Mouse (Mus musculus): ENCODE data around the gene Clstn3. TPM values are rescaled to one million over a fixed set of nuclear protein-coding genes. Genes with fewer than 3 reads are reported as not detected.

Gene Clstn3
- polyA plus RNA-seq, 1 experiment: 0.44 TPM

DNA sequence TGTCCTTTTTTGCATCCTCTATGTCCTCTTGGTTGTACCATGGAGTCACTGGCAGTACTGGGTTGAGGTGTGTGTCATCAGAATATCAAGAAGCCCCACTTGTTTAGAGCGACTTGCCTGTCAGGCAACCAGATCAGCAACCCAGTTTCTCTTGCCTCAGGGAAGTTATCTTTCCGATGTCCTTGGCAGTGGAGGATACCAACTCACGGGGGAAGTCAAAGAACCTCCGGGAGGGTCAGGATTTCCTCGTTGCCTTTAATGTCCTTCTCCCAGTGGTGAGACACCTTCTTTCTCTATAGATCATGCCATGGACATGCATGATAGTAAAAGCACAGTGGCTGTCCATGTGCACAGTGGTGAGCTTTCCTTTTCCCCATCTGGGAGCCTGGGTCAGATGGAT lies 37.4 kb upstream of the Clstn3 start:
- H3K36me3 ChIP-seq (ENCODE audit: control insufficient read depth, insufficient read depth, low read length): no peaks in the 10 kb centered on the region
- 80% methylated on average over 5 of the region's 5 CpGs for WGBS
- H3K4me1 ChIP-seq (ENCODE audit: control insufficient read depth, insufficient read depth, insufficient read length, low read length): 0 out of 2 replicates have a peak, but pooled peaks cover 3% of the 10 kb centered on the region
- H3K27me3 ChIP-seq (ENCODE audit: control insufficient read depth, insufficient read depth, low read length): no peaks in the 10 kb centered on the region
- no peak overlapping the region for H3K4me3 ChIP-seq (ENCODE audit: low read depth, low read length)
- TF ChIP-seq POLR2A (IDR thresholded peaks at IDR 0.05; ENCODE audit: low read depth, low read length) (no peak), CTCF (IDR thresholded peaks at IDR 0.05; ENCODE audit: extremely low read depth, insufficient read length, insufficient replicate concordance, low read depth, low read length) (no peak)
- H3K27ac ChIP-seq (ENCODE audit: insufficient read depth, low read depth, low read length): no peak overlapping the region

DNA sequence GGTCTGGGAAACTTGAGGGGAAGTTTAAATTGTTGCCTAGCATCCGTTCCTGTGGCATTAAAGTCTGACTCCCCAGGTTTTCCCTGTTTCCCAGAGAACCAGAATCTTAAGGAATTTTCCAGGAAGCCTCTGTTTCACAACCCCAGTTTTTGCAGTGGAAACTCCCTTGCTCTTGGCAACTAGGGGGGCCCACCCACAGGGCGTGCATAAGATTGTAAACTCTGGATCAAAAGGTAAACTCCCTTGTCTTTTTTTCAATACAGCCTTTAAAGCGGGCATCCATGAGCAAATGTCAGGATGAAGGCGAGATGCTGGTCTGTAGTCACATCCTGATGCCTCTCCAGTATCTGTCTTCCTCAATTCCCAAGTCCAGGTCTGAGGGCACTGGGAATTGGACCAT lies 36.9 kb upstream of the Clstn3 start:
- H3K36me3 ChIP-seq (ENCODE audit: control insufficient read depth, insufficient read depth, low read length): no peaks in the 10 kb centered on the region
- 0 out of 2 replicates have a peak, but pooled peaks cover 3% of the 10 kb centered on the region for H3K4me1 ChIP-seq (ENCODE audit: control insufficient read depth, insufficient read depth, insufficient read length, low read length)
- TF ChIP-seq CTCF (IDR thresholded peaks at IDR 0.05; ENCODE audit: extremely low read depth, insufficient read length, insufficient replicate concordance, low read depth, low read length): no peak
- TF ChIP-seq POLR2A (IDR thresholded peaks at IDR 0.05; ENCODE audit: low read depth, low read length): no peak
- 79% methylated on average over 4 of the region's 4 CpGs for WGBS
- no peaks in the 10 kb centered on the region for H3K27me3 ChIP-seq (ENCODE audit: control insufficient read depth, insufficient read depth, low read length)
- no peak overlapping the region for H3K4me3 ChIP-seq (ENCODE audit: low read depth, low read length)
- no peak overlapping the region for H3K27ac ChIP-seq (ENCODE audit: insufficient read depth, low read depth, low read length)

DNA sequence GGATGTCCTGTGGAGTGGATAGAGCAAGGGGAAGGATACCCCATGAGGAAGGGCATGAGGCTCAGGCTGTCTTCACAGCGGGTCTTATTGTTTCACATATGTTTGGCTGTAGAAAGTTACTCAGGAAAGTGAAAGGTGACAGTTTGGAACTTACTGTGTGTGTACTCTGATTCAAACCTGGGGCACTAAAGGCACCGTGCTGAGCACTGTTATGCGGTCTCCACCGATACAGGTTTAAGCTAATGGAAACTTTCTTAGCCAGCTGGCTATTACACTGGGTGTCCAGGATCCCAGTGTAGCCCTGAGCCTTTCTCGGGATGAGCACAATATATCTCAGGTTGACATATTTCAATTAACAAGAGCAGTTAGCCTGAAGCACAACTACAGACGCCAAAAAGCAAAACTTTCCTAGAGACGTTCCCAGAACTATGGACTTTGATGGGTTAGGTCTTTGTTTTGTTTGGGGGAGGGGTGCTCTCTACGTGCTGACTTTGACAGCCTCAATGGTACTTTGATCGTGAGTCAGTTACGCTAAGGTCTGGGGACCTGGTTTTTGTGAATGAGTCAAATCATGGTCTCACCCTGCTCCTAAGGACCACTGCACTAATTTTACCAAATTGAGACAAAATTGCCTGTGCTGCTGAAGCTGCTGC lies 35.4 kb upstream of the Clstn3 start:
- 0 out of 2 replicates have a peak, but pooled peaks cover 3% of the 10 kb centered on the region for H3K4me1 ChIP-seq (ENCODE audit: control insufficient read depth, insufficient read depth, insufficient read length, low read length)
- no peaks in the 10 kb centered on the region for H3K27me3 ChIP-seq (ENCODE audit: control insufficient read depth, insufficient read depth, low read length)
- 33% methylated on average over 10 of the region's 10 CpGs for WGBS
- no peak for TF ChIP-seq CTCF (IDR thresholded peaks at IDR 0.05; ENCODE audit: extremely low read depth, insufficient read length, insufficient replicate concordance, low read depth, low read length)
- TF ChIP-seq POLR2A (IDR thresholded peaks at IDR 0.05; ENCODE audit: low read depth, low read length): no peak
- no peaks in the 10 kb centered on the region for H3K36me3 ChIP-seq (ENCODE audit: control insufficient read depth, insufficient read depth, low read length)
- no peak overlapping the region for H3K27ac ChIP-seq (ENCODE audit: insufficient read depth, low read depth, low read length)
- H3K4me3 ChIP-seq (ENCODE audit: low read depth, low read length): no peak overlapping the region

DNA sequence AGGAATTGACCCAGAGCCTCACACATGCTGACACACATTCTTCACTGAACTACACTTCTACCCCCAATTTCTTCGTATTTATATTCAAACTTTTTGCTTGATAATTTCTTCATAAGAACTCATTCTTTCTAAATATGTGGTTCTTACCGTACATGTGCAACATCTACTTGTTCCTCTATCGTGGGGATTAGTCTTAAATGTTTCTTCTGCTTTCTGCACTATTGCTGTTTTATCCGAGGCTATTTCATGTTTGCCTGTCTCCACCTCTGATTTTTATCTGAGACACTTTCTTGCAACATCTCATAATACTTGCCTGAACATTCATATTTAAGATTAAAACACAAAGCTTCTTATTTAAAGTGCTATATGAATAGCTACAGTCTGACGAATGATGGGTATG lies 31.5 kb upstream of the Clstn3 start:
- Histone ChIP-seq H3K36me3 (ENCODE audit: control insufficient read depth, insufficient read depth, low read length) (no peaks in the 10 kb centered on the region), H3K4me1 (ENCODE audit: control insufficient read depth, insufficient read depth, insufficient read length, low read length) (peaks cover 8% of the 10 kb centered on the region; the same call in 1 of the 2 replicates), H3K27me3 (ENCODE audit: control insufficient read depth, insufficient read depth, low read length) (no peaks in the 10 kb centered on the region), H3K27ac (ENCODE audit: insufficient read depth, low read depth, low read length) (no peak overlapping the region), H3K4me3 (ENCODE audit: low read depth, low read length) (no peak overlapping the region)
- 88% methylated on average over 5 of the region's 5 CpGs for WGBS
- TF ChIP-seq POLR2A (IDR thresholded peaks at IDR 0.05; ENCODE audit: low read depth, low read length): no peak
- no peak for TF ChIP-seq CTCF (IDR thresholded peaks at IDR 0.05; ENCODE audit: extremely low read depth, insufficient read length, insufficient replicate concordance, low read depth, low read length)

DNA sequence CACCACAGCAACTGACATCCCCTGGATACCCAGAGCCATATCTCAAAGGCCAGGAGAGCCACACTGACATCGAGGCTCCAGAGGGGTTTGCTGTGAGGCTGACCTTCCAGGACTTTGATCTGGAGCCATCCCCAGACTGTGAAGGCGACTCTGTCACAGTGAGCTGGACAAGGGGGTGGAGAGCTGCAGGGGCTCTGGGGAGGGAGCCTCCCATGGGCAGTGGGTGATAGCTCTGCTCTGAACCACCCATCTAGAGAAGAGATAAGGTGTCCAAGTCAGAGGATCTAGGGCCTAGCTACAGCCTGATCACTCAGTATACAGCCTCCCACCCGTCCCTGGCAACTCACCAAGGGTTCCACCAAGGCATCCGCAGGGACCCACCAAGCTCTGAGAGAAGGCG lies 29.3 kb upstream of the Clstn3 start:
- Histone ChIP-seq H3K4me1 (ENCODE audit: control insufficient read depth, insufficient read depth, insufficient read length, low read length) (peaks cover 5% of the 10 kb centered on the region; the same call in 1 of the 2 replicates), H3K27ac (ENCODE audit: insufficient read depth, low read depth, low read length) (peak overlapping the region; percentile 60), H3K4me3 (ENCODE audit: low read depth, low read length) (no peak overlapping the region), H3K36me3 (ENCODE audit: control insufficient read depth, insufficient read depth, low read length) (no peaks in the 10 kb centered on the region), H3K27me3 (ENCODE audit: control insufficient read depth, insufficient read depth, low read length) (no peaks in the 10 kb centered on the region)
- WGBS: 72% methylated on average over 5 of the region's 5 CpGs
- TF ChIP-seq CTCF (IDR thresholded peaks at IDR 0.05; ENCODE audit: extremely low read depth, insufficient read length, insufficient replicate concordance, low read depth, low read length) (no peak), POLR2A (IDR thresholded peaks at IDR 0.05; ENCODE audit: low read depth, low read length) (no peak)

DNA sequence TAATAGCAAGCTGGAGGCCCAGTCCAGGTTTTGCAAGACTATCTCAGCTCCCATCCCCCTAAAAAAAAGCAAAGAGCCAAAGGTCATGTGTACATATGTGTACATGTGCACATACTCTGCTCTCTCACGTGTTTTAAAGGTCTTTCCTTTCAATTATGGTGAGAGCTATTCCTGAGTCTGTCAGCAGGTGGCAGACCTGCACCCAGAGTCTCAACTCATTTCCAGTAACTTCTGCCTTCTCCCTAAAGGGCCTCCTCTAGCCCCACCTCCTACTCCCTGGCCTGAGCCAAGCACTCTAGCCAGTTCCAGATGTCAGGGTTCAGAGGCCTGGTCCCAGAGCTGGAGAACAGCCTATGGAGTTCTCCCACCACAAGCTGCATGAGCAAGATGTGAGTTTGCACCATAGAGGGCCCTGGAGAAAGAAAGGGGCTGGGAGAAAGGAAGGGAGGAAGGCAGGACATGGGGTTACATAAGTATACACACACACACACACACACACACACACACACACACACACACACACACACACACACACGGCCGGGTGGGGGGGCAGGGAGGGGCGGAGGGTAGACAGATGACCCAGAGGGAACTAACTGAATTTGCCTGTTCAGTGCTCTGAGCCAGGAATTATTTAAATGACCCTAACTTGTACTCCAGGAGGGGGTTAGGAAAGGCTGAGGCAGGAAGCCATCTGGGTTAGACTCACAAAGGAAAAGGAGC lies 28.4 kb upstream of the Clstn3 start, which contains the start of gene C1rl:
Gene C1rl (plus strand): TSS at position 272 of the 720 bp plus-strand sequence.
- 11% methylated on average over 4 of the region's 4 CpGs for WGBS
- Histone ChIP-seq H3K4me3 (ENCODE audit: low read depth, low read length) (no peak within 1 kb of the TSS), H3K4me1 (ENCODE audit: control insufficient read depth, insufficient read depth, insufficient read length, low read length) (peaks cover 6% of the 10 kb centered on the region), H3K27ac (ENCODE audit: insufficient read depth, low read depth, low read length) (peak within 1 kb of the TSS; percentile 60), H3K27me3 (ENCODE audit: control insufficient read depth, insufficient read depth, low read length) (no peaks in the 10 kb centered on the region), H3K36me3 (ENCODE audit: control insufficient read depth, insufficient read depth, low read length) (no peaks in the 10 kb centered on the region)
- TF ChIP-seq POLR2A (IDR thresholded peaks at IDR 0.05; ENCODE audit: low read depth, low read length) (peak; percentile 31; the same call in 1 of the 2 replicates), CTCF (IDR thresholded peaks at IDR 0.05; ENCODE audit: extremely low read depth, insufficient read length, insufficient replicate concordance, low read depth, low read length) (peak; percentile 60; the same call in 1 of the 2 replicates)

DNA sequence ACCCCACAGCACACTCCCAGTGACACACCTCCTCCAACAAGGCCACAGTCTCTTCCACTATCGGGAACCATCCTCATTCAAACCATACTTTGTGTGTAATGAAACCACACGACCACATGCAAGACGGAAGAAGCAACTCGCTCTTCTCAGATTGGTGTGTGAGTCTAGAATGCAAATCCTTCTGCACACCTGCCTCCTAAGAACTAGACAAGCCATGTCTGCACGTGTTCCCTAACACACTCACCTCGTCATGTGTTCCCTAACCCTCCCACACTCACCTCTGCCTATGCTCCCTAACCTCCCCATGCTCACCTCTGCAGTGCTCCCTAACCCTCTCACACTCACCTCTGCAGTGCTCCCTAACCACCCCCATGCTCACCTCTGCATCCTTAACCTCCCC lies 26.8 kb upstream of the Clstn3 start:
- TF ChIP-seq POLR2A (IDR thresholded peaks at IDR 0.05; ENCODE audit: low read depth, low read length) (no peak), CTCF (IDR thresholded peaks at IDR 0.05; ENCODE audit: extremely low read depth, insufficient read length, insufficient replicate concordance, low read depth, low read length) (no peak)
- WGBS: 80% methylated on average over 6 of the region's 6 CpGs
- no peak overlapping the region for H3K4me3 ChIP-seq (ENCODE audit: low read depth, low read length)
- H3K27me3 ChIP-seq (ENCODE audit: control insufficient read depth, insufficient read depth, low read length): no peaks in the 10 kb centered on the region
- peaks cover 11% of the 10 kb centered on the region for H3K4me1 ChIP-seq (ENCODE audit: control insufficient read depth, insufficient read depth, insufficient read length, low read length)
- no peaks in the 10 kb centered on the region for H3K36me3 ChIP-seq (ENCODE audit: control insufficient read depth, insufficient read depth, low read length)
- no peak overlapping the region for H3K27ac ChIP-seq (ENCODE audit: insufficient read depth, low read depth, low read length)
